Mouse (Mus musculus) CH12.LX (cell line): ENCODE measurements around the gene Dclk1.

Experiments
- CHD2 ChIP-seq: IDR thresholded peaks from 2 replicates; pipeline ENCODE4 v1.6.1; 2011; ENCODE audit warnings: low read length, improper control_type of control experiment
- CTCF ChIP-seq, 2 experiments: IDR thresholded peaks in 1 of 2; conservative IDR thresholded peaks in 1 of 2; 2 replicates each; pipeline ENCODE4 v1.5.1; 2011 to 2012; ENCODE audit warnings: low read depth in 2 of 2, low read length in 2 of 2, improper control_type of control experiment in 1 of 2, inconsistent platforms in 1 of 2, mild to moderate bottlenecking in 1 of 2, moderate library complexity in 1 of 2
- E2F4 ChIP-seq: IDR thresholded peaks from 2 replicates; pipeline ENCODE4 v1.6.1; 2011; ENCODE audit warnings: low read depth, low read length, improper control_type of control experiment; ENCODE audit not compliant: insufficient replicate concordance
- ELF1 ChIP-seq: IDR thresholded peaks from 2 replicates; pipeline ENCODE4 v1.6.1; 2014; ENCODE audit warnings: low read depth, mild to moderate bottlenecking, inconsistent platforms, low read length, improper control_type of control experiment
- EP300 ChIP-seq: IDR thresholded peaks from 2 replicates; pipeline ENCODE4 v1.6.1; 2011; ENCODE audit warnings: low read length, improper control_type of control experiment
- MEF2A ChIP-seq: IDR thresholded peaks from 2 replicates; pipeline ENCODE4 v1.6.1; 2014; ENCODE audit warnings: low read depth, mild to moderate bottlenecking, inconsistent platforms, low read length, improper control_type of control experiment, borderline replicate concordance
- POLR2A ChIP-seq: IDR thresholded peaks from 2 replicates; pipeline ENCODE4 v1.6.1; 2011; ENCODE audit warnings: low read depth, mild to moderate bottlenecking, improper control_type of control experiment, low read length
- POLR2AphosphoS2 ChIP-seq: IDR thresholded peaks from 2 replicates; pipeline ENCODE4 v1.6.1; 2011; ENCODE audit warnings: low read depth, low read length, improper control_type of control experiment
- RCOR1 ChIP-seq: conservative IDR thresholded peaks from 2 replicates; pipeline ENCODE4 v1.6.1; 2012; ENCODE audit warnings: low read depth, mild to moderate bottlenecking, inconsistent platforms, low read length, improper control_type of control experiment
- TCF12 ChIP-seq: IDR thresholded peaks from 2 replicates; pipeline ENCODE4 v1.6.1; 2014; ENCODE audit warnings: low read depth, mild to moderate bottlenecking, inconsistent platforms, low read length, improper control_type of control experiment
- ZKSCAN1 ChIP-seq: IDR thresholded peaks from 2 replicates; pipeline ENCODE4 v1.6.1; 2012; ENCODE audit warnings: low read depth, inconsistent platforms, low read length, improper control_type of control experiment, borderline replicate concordance
- ZMIZ1 ChIP-seq: IDR thresholded peaks from 2 replicates; pipeline ENCODE4 v1.6.1; 2012; ENCODE audit warnings: low read depth, mild to moderate bottlenecking, inconsistent platforms, low read length, improper control_type of control experiment

DNA sequence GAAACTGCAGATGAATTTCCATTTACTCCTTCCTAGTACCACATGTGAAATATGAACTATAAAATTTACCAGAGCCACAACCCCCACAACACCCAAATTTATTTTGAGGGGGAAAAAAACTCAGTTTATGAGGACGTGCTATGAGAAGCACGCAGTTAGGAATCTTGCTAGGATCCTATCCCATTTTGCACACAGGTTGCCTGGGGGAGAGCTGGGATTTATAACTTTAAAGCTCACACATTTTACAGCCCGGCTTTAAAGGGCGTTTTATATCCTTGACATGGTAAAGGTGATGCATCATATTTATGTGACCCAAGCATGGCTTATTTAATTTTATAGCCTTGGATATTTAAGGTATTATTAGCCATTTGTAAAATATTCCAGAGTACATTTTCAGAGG, 237.1 kb downstream of the Dclk1 start:
- TF ChIP-seq CHD2 (no peak), CTCF (conservative IDR thresholded peaks at IDR 0.05 in 1 of 2, IDR thresholded peaks at IDR 0.05 in 1 of 2; ENCODE audit: low read depth in 2 of 2, low read length in 2 of 2) (no peak), MEF2A (no peak), RCOR1 (no peak), POLR2A (no peak), TCF12 (no peak), ELF1 (no peak), ZMIZ1 (no peak), POLR2AphosphoS2 (no peak), ZKSCAN1 (no peak), E2F4 (no peak), EP300 (no peak)
